Mouse (Mus musculus): ENCODE data around the gene Msl1.
A peak's percentile ranks its signal among the peaks of the same experiment; 100 is the strongest.
"Not testable (repeated sequence)": the region's sequence is repeated elsewhere in the genome, so short reads cannot be mapped to it uniquely, and the experiment has no call there.

The Msl1 gene

DNA sequence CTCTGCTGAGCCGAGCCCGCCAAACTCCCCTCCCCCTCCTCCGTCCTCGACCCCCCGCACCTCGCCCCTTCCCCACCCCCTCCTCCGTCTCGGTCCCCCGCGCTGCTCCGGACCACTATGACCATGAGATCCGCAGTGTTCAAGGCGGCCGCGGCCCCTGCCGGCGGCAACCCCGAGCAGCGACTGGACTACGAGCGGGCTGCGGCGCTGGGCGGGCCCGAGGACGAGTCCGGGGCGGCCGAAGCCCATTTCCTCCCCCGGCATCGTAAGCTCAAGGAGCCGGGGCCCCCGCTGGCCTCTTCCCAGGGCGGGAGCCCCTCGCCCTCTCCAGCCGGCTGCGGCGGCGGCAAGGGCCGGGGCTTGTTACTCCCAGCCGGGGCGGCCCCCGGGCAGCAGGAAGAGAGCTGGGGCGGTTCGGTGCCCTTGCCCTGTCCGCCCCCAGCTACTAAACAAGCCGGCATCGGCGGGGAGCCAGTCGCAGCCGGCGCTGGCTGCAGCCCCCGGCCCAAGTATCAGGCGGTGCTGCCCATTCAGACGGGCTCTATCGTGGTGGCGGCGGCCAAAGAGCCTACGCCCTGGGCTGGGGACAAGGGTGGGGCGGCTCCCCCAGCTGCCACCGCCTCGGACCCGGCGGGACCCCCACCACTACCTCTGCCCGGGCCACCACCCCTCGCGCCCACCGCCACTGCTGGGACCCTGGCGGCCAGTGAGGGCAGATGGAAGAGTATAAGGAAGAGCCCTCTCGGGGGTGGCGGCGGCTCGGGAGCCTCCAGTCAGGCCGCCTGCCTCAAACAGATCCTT is 598 bp downstream of the Msl1 start:
- DNase-seq (ENCODE audit: low spot score in 2 of 2): no peak

DNA sequence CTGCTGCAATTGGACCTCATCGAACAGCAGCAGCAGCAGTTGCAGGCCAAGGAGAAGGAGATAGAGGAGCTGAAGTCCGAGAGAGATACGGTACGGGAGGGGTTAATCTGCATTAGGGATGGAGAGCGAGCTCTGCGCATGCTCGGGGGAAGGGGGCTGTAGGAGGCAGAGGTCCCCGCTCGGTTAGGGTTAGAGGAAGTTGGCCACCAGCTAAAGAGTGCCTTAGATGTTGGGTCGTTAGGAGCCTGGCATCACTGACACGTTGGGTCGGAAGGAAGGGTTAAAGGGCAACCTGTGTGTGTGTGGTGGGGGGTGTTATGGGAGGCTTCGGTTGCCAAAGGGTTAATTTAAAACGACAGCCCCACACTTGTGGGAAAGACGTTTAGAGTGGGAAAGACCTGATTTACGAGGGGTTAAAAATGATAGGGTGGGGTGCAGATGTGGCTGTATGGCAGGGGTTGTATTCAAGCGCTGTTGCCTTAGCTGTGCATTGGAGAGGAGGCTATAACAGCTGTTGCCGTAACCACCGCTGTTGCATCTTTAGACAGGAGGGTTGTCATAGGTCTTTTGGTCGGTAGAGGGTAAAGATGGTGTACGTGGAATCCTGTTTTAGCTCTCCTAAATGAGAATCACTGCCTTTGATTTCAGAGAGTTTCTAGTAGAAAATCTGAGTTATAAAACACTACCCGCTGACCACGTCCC is 1.4 kb downstream of the Msl1 start:
- peak in 1 of 2 experiments; percentile 77 for DNase-seq (ENCODE audit: low spot score in 2 of 2)

DNA sequence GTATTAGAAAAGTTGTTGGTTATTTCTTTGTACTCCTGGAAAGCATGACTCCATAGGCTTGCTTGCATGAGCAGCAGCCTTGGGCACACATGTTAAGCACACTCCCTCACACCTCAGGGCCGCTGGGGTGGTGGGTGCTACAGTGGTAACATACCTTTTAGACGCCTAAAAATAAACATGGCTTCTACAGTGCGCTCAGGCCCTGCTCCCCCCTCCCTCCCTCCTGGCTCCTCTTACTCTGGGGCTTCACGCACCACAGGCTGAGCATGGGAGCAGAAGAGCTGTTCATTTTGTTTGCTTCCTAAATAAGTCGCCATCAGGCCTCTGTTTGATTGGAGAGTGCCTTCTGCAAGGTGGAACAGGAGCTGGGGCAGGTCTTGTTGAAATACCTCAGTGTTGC is 2.0 kb downstream of the Msl1 start:
- no peak for DNase-seq (ENCODE audit: low spot score in 2 of 2)

DNA sequence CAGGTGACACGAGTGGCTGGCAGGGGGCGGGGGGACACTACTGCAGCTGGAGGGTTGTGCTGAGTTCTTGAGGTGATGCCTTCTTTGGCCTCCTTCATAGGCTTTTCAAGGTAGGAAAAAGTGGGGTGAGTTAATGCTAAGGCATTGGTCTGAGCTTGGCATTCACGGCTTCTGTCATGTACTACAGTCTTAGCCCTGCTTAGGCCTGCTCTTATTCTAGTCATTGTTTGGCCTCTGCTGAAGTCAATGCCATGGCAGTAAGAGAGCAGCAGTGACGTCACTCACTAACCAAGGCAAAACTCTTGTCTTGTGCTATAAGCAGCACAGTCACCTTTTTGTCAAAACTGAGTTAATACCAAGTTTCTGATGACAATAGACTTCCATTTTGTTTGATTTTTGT is 2.6 kb downstream of the Msl1 start:
- no peak for DNase-seq (ENCODE audit: low spot score in 2 of 2)

DNA sequence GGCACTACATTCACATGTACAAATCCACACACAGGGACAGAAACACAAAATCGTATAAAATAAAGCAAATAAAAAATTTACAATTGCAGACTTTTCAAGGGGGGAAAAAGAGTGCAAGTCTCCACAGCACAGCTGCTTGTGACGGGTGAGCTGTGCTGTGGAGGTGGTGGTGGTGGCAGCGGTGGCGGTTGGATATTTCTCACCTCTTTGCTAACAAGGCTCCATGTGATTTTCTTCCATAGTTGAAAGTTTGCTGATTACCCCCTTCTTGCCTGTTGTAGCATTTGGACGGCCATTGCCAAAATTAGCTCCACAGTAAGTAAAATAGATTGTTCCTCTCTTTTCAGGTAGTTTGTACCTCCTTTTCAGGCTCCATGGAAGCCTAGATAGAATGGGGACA is 9.3 kb downstream of the Msl1 start, which contains the start of gene Casc3:
TSS of gene Casc3 (plus strand) at position 301 of the 400 bp plus-strand sequence.
- DNase-seq (ENCODE audit: low spot score in 2 of 2): no peak

DNA sequence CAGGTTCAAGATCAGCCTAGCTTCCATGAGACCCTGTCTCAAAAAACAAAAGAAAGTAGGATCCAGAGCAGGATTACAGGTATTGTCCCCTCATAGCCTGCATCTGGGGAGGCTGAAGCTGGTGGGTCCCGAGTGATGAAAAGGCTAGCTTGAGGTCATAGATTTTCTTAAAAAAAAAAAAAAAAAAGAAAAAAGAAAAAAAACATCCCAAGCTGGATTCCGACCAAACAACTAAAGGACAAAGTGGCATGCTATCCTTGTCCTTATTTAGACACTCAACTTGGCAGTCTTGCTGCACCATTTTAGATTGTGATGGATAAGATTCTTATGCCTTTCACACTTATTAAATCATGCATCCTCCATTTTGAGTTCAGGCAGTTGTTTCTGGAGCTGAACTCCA is 13.1 kb downstream of the Msl1 start:
- DNase-seq (ENCODE audit: low spot score in 2 of 2): no peak

DNA sequence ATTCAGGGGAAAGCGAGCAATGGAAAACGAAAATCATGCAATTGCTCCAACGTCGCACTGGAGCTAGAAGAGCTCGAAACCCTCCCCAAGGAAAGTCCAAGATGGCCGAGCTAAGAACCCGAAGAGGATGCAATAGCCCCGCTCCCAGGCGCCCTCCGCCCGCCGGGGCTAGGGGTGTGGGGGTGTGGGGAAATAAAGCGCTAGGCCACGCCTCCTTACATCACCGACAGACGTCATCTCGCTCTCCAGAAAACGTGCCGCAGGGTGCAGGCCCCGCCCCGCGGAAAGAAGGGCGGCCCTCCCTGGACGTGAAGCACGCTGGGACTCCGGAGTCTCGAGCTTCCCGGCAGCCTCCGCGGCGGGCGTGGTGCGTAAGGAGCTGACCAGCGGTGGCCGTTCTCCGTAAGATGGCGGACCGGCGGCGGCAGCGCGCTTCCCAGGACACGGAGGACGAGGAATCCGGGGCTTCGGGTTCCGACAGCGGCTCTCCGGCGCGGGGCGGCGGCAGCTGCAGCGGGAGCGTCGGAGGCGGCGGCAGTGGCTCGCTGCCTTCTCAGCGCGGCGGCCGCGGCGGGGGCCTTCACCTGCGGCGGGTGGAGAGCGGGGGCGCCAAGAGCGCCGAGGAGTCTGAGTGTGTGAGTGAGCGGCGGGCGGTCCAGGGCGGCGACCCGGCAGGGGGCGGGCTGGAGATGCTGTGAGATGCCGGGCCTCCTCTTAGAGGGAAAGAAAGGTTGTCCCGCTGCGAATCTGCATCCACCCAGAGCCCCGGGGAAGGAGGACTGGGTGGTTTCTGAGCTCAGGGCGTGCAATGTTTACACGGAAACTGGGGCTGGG is 14.4 kb downstream of the Msl1 start:
- peak; percentile 97 to 99 for DNase-seq (ENCODE audit: low spot score in 2 of 2)

DNA sequence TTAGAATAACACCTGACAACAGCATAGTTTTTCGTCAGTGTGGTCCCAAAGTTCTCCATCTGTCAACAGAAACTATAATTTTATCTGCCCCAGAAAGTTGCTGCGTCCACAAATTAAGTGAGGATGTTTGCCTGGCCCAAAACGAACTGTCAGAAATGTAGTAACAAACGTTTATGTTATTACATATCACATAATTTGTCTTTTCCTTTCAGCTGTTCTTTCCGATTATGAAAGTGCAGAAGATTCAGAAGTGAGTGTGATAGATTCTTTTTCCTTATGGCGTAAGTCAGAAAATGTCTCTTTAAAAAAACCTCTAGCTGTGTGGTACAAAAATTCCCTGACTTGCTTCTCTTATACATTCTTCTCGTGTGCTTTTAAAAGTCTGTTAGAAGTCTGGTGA is 15.4 kb downstream of the Msl1 start:
- no peak for DNase-seq (ENCODE audit: low spot score in 2 of 2)

DNA sequence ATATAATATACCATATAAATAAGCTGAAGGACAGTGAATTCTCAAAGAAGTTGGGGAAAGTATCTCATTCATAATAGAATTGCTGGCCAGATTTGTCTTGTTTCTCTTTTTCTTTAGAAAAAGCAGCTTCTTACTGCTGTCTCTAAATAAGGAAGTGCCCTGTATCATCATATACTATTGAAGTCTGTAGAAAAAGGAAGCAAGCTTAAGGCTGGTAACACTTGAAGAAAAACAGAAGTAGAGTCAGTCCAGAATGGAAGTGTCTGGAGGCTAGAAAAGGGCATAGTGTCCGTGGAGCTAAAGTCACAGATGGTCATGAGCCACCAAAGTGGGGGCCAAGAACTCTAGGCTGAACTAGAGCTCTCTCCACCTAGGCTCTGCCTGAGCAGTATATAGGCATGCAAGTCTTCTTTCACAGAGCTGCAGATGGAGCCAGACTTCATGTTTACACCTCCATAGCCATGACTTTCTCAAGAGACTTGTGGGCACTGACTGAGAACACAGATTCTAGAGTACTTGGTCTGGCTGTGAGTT is 21.5 kb downstream of the Msl1 start:
- DNase-seq (ENCODE audit: low spot score in 2 of 2): no peak

DNA sequence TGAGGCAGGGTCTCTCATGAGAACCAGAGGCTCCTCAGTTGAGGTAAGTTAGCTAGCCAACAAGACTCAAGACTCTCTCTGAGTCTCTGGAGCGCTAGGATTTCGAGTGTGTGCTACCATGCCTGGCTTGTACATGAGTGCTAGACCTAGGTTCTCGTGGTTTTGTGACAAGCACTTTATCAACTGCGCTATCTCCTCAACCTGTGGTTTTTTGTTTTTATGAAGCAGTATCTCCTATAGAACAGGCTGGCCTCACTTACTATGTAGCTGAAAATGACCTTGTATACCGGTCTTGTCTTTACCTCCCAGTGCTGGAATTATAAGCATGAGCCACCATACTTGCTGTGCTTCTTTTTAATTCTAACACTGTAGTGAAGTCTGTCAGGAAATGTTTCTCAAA is 25.7 kb downstream of the Msl1 start:
- DNase-seq (ENCODE audit: low spot score in 2 of 2): no peak

DNA sequence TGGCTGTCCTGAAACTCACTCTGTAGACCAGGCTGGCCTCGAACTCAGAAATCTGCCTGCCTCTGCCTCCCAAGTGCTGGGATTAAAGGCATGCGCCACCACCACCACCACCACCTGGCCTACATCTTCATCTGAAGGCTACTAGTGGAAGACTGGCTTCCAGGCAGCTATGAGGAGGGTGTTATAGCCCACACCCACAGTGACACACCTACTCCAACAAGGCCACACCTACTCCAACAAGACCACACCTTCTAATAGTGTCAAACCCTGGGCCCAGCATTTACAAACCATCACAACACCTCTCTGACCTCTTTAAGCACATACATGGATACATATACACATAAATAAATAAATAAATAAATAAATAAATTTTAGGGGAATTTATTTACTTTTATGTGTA is 30.8 kb downstream of the Msl1 start:
- not testable (repeated sequence) for DNase-seq (ENCODE audit: low spot score in 2 of 2)

DNA sequence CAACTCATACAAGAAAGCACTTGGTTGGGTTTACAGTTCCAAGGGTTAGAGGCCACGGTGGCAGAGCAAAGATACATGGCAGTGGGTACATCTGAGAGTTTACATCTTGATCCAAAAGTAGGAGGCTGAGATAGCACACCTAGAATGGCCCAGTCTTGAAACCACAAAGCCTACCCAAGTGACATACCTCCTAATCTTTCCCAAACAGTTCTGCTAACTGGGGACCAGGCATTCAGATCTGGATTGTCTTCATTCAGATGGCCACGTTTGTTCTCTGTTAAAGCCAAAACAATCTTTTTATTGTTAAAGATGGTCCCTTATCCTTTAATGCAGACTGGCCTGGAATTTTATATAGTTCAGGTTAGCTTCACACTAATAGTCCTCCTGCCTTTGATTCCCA is 32.6 kb downstream of the Msl1 start:
- DNase-seq (ENCODE audit: low spot score in 2 of 2): no peak

DNA sequence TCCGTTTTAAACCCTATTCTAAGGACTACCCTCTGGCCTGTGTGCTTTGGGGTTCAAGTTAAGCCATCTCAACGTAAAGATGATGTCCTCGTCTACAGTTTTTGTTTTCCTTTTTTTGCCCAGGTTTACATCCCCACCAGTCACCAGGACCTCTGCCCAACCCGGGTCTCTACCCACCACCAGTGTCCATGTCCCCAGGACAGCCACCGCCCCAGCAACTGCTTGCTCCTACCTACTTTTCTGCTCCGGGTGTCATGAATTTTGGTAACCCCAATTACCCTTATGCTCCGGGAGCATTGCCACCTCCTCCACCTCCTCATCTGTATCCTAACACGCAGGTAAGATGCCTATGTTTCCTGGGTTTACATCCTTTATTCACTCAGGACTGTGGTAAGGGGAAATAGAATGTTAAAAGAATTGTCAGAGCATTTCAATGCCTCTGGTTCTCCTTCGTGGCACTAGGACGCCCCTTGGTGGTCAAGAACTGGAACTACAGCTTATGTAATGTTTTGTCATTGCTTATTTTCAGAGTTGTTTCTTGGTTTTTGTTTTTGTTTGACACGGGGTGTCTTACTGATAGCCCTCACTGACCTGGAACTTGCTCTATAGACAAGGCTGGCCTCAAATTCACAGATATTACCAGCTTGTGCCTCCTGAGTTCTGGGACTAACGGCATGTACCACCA is 33.9 kb downstream of the Msl1 start:
- no peak for DNase-seq (ENCODE audit: low spot score in 2 of 2)

DNA sequence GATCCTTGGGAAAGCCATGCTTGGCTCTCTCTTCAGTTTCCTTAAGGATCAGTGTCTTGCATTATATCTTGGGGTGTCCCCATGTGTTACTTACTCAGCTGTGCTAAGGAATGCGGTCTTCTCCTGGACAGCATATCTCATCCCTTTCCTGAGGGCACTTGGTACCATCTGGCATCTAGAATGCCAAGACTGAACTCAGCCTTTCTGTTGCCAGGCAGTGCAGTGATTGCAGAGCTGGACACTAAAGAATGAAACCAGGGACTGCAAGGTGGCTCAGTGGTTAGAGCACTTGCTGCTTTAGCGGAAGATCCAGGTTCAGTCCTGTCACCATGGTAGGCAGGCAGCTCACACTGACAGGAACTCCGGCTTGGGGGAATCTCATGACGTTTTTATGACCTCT is 34.6 kb downstream of the Msl1 start:
- no peak for DNase-seq (ENCODE audit: low spot score in 2 of 2)

DNA sequence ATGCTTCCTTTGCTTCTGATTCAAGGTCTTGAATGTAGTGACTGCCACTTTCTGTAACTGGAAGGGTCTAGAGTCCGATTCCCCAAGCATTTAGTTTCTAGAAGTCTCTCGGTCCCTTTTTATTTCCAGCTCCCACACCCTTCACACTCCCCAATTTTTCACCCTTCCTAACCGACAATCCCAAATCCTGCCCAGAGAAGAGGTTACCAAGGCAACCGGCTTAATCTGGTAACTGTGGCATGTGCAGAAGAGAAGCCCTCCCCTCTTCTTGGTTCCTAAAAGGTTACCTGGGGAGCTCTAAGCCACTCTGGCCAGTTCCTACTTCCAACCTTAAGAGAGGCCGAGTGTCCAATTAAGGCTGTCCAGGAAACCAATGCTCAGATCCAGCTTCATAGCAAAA is 40.0 kb downstream of the Msl1 start:
- peak in 1 of 2 experiments; percentile 50 for DNase-seq (ENCODE audit: low spot score in 2 of 2)

DNA sequence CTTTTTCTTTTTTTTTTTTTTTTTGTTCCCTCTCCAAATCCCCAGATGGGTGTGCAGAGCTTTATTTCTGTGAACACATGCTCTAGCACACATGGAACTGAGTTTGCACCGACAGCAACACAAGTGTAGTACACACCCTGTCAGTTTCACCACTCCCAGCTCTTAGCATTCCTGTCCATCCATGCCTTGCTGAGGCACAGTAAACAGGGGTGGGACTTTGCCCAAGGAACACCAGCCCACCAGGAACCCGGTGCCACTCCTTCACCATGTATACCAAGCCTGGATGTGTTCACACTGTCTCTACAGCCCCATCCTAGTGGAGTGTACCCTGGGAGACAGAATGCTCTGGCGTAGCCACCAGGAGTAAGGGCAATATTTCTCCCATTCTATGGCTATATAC is 40.4 kb downstream of the Msl1 start:
- no peak for DNase-seq (ENCODE audit: low spot score in 2 of 2)

DNA sequence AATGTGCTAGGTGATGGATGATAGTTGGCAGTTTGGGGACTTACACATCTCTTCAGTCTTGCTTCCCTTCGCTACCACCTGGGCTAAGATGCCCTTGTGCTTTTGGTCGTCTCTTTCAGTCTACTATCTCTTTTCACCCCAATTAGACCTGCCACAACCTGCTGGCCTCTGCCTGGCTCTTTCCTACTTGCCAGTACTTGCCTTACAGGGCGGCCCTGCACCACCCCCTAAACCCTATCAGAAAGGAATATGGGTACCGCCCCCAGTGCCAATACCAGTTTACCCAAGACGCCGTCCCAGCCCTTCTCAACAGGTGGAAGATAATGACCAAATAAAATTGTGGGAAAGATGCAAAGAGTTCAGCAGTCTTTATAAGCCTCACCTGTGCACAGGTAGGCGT is 40.8 kb downstream of the Msl1 start:
- DNase-seq (ENCODE audit: low spot score in 2 of 2): no peak

DNA sequence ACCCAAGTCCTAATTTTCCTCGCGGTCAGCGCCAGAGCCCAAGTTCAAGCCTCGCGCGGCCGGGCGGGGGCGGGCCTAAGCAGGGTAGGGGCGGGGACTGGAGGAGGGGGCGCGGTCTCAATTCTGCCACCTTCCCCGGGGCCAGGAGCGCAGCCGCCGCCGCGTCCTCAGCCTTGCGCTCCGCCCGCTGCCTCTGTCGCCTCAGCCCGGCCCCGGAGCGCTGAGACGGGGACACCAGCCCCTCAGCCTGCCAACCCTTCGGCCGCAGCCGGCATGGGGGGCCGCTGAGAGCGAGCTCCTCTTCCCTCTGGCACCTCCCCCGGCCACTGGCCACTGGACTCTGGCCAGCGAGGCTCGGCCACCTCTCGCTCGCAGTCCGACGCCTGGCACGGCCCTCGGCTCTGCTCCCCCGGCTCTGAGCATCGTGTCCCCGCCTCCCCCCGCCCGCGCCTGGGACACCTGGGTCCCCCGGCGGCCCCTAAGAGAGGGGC is 41.4 kb downstream of the Msl1 start, which contains the start of gene Rapgefl1:
TSS of gene Rapgefl1 (plus strand) at position 135 of the 491 bp plus-strand sequence.
- peak in 1 of 2 experiments; percentile 74 for DNase-seq (ENCODE audit: low spot score in 2 of 2)

DNA sequence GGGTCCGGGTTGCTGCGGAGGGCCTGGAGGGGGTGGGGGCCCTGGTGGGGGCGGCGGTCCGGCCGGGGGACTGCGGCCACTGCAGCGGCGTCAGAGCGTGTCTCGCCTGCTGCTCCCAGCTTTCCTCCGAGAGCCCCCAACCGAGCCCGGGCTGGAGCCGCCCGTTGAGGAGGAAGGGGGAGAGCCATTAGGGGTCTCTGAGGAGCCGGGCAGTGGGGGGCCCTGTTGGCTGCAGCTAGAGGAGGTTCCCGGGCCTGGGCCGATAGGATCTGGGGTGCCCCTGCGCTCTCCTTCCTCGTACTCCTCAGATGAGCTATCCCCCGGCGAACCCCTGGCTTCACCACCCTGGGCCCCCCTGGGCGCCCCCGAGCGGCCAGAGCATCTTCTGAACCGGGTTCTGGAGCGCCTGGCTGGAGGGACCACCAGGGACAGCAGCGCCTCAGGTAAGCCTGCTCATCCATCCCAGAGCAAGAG is 42.0 kb downstream of the Msl1 start:
- DNase-seq (ENCODE audit: low spot score in 2 of 2): no peak

DNA sequence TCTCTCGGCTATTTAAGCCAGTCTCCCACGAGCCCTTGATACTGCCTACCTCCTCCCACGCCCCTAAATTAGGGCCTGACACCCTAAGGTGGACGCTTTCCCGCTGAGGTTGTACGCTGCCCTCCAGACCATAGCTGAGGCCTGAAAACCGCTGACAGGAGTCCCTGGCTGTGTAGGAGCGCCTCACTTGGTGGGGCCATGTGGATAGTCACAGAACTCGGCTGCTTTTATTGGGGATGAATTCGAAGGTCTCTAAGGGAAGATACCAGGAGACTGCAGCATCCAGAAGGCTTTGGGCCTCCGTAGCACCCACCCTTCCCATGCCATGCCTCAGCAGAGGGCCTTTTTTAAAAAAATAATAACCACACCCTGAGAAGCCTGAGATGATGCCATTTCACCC is 42.6 kb downstream of the Msl1 start:
- peak in 1 of 2 experiments; percentile 41 for DNase-seq (ENCODE audit: low spot score in 2 of 2)

DNA sequence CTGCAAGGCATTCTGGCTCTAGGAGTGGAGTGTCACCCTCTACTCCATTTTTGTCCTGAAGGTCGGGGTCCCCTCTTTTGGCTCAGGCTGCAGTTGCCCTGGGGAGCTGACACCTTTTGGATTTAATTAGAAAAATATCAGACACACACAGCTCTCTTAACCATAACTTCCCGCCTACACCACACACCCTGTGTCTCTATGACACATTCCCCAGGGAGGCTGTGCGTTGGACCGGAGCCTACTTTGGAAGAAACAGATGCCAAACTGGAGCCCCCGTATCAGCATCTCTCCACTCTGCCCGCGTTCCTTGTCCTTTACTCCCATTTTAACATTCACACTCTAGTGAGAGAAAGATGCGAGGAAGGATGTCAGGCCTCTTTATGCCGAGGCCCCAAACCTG is 43.2 kb downstream of the Msl1 start:
- DNase-seq (ENCODE audit: low spot score in 2 of 2): peak; percentile 57 to 86
